Mouse (Mus musculus) liver, adult 2 months (tissue): ENCODE results near the gene Mtx1.
"Not testable (repeated sequence)": the region's sequence is repeated elsewhere in the genome, so short reads cannot be mapped to it uniquely, and the experiment has no call there.

Source experiments
- CTCF ChIP-seq: fragments of 200-500 bp; IDR thresholded peaks from 2 replicates; pipeline ENCODE4 v1.5.1; 2011; ENCODE audit warnings: low read depth, low read length, control low read depth
- POLR2A ChIP-seq: fragments of 200-500 bp; IDR thresholded peaks from 2 replicates; pipeline ENCODE4 v1.6.1; 2011; ENCODE audit warnings: low read length, control low read depth; ENCODE audit not compliant: insufficient read depth; ENCODE audit errors: extremely low read depth

- TF ChIP-seq CTCF, POLR2A: not testable (repeated sequence)
Observed at GRCm38 (mm10) chr3:89161207-89161606, 65.7 kb downstream of the Mtx1 start.
